Mouse (Mus musculus) neural tube, embryonic 14.5 days (tissue): ENCODE results near the gene Ten1. TPM values are rescaled to one million over a fixed set of nuclear protein-coding genes. Genes with fewer than 3 reads are reported as not detected.
A peak's percentile ranks its signal among the peaks of the same experiment; 100 is the strongest.

ENCODE experiments used
- ATAC-seq: fragments of 200-750 bp; cut with Nextera tagmentation; 2 replicates; pipeline ENCODE4 v1.8.0; 2017; ENCODE audit warnings: low read depth, mild to moderate bottlenecking, moderate TSS enrichment, moderate library complexity
- H3K27ac ChIP-seq: fragments of 300-500 bp; sonication (generic); 2 replicates; pipeline ENCODE4 v1.5.1; 2014; ENCODE audit warnings: low read depth, mild to moderate bottlenecking, control low read depth, low read length, moderate library complexity, mixed read lengths
- H3K27me3 ChIP-seq: fragments of 300-500 bp; sonication (generic); 2 replicates; pipeline ENCODE4 v1.6.1; 2014; ENCODE audit warnings: low read length; ENCODE audit not compliant: control insufficient read depth, insufficient read depth
- H3K36me3 ChIP-seq: fragments of 300-500 bp; sonication (generic); 2 replicates; pipeline ENCODE4 v1.6.1; 2014; ENCODE audit warnings: low read length, mixed read lengths; ENCODE audit not compliant: control insufficient read depth, insufficient read depth
- H3K4me1 ChIP-seq: fragments of 300-500 bp; sonication (generic); 2 replicates; pipeline ENCODE4 v1.6.1; 2014; ENCODE audit warnings: low read length; ENCODE audit not compliant: control insufficient read depth, insufficient read depth
- H3K4me2 ChIP-seq: fragments of 300-500 bp; sonication (generic); 2 replicates; pipeline ENCODE4 v1.6.1; 2014; ENCODE audit warnings: mild to moderate bottlenecking, low read depth, low read length, control low read depth
- H3K4me3 ChIP-seq: fragments of 300-500 bp; sonication (generic); 2 replicates; pipeline ENCODE4 v1.5.1; 2014; ENCODE audit warnings: low read depth, low read length, control low read depth, mixed read lengths
- H3K9ac ChIP-seq: fragments of 300-500 bp; sonication (generic); replicated peaks from 2 replicates; pipeline ENCODE4 v1.6.1; 2014; ENCODE audit warnings: low read depth, mild to moderate bottlenecking, control low read depth, low read length, mixed read lengths
- H3K9me3 ChIP-seq: fragments of 300-500 bp; sonication (generic); 2 replicates; pipeline ENCODE4 v1.6.1; 2016; ENCODE audit warnings: low read length; ENCODE audit not compliant: control insufficient read depth
- WGBS: fragments of 180-500 bp; shearing (Covaris S2); extraction: QIAGEN DNeasy Blood & Tissue Kit; methylation state at CpG from one replicate; pipeline ENCODE4 v1.1.7; 2014; 5-methylcytosine and 5-hydroxymethylcytosine counted together
- polyA plus RNA-seq: library from polyadenylated mRNA; unstranded; fragments of >200 nt; fragmentation: Nextera tagmentation; extraction: Ambion mirVana; gene quantifications from 2 replicates; pipeline ENCODE4 v1.2.1, GENCODE M21; 2014

Ten1 gene
- polyA plus RNA-seq: 82.0 and 96.1 TPM in 2 replicates

GRCm38 (mm10) chr11:116198639-116199531 is at the start of gene Ten1, which contains the start of gene Acox1:
Gene Ten1 (plus strand): TSS chr11:116198855.
Gene Acox1 (minus strand): TSS chr11:116199045.
- peak within 1 kb of the TSS; percentile 97 for H3K27ac ChIP-seq
- no peaks in the 10 kb centered on the region for H3K27me3 ChIP-seq
- ATAC-seq: peak; percentile 98
- WGBS: under 1% methylated on average over 62 of the region's 62 CpGs
- H3K36me3 ChIP-seq: no peaks in the 10 kb centered on the region
- H3K4me3 ChIP-seq: peak within 1 kb of the TSS; percentile 79
- peak within 1 kb of the TSS; percentile 63 for H3K4me2 ChIP-seq
- no peaks in the 10 kb centered on the region for H3K9me3 ChIP-seq
- peaks cover 14% of the 10 kb centered on the region for H3K4me1 ChIP-seq
- H3K9ac ChIP-seq: peak within 1 kb of the TSS; percentile 85

GRCm38 (mm10) chr11:116149341-116149740 is 49.3 kb upstream of the Ten1 start:
- Histone ChIP-seq H3K4me2 (no peak overlapping the region), H3K9me3 (no peaks in the 10 kb centered on the region), H3K4me1 (no peaks in the 10 kb centered on the region), H3K27ac (no peak overlapping the region), H3K36me3 (peaks cover 77% of the 10 kb centered on the region), H3K4me3 (no peak overlapping the region), H3K27me3 (no peaks in the 10 kb centered on the region), H3K9ac (no peak overlapping the region)
- WGBS: 93% methylated on average over 6 of the region's 6 CpGs
- no peak for ATAC-seq

- no peak overlapping the region for H3K9ac ChIP-seq
- no peak overlapping the region for H3K27ac ChIP-seq
- no peak overlapping the region for H3K4me2 ChIP-seq
- H3K27me3 ChIP-seq: no peaks in the 10 kb centered on the region
- 86% methylated on average over 2 of the region's 2 CpGs for WGBS
- H3K9me3 ChIP-seq: no peaks in the 10 kb centered on the region
- H3K4me1 ChIP-seq: no peaks in the 10 kb centered on the region
- H3K4me3 ChIP-seq: no peak overlapping the region
- ATAC-seq: no peak
- peaks cover 79% of the 10 kb centered on the region for H3K36me3 ChIP-seq
Measured at GRCm38 (mm10) chr11:116150960-116151359, 47.7 kb upstream of the Ten1 start.

- Histone ChIP-seq H3K4me1 (peaks cover 13% of the 10 kb centered on the region), H3K36me3 (peaks cover 31% of the 10 kb centered on the region)
- no peak for ATAC-seq
Measured at GRCm38 (mm10) chr11:116161312-116161711, 37.3 kb upstream of the Ten1 start.

GRCm38 (mm10) chr11:116162146-116162545 is 36.5 kb upstream of the Ten1 start:
- Histone ChIP-seq H3K9me3 (no peaks in the 10 kb centered on the region), H3K36me3 (peaks cover 25% of the 10 kb centered on the region), H3K27ac (no peak overlapping the region), H3K4me3 (no peak overlapping the region), H3K9ac (no peak overlapping the region), H3K4me2 (no peak overlapping the region), H3K27me3 (no peaks in the 10 kb centered on the region), H3K4me1 (peaks cover 21% of the 10 kb centered on the region)
- WGBS: 63% methylated on average over 10 of the region's 10 CpGs
- ATAC-seq: no peak

More at GRCm38 (mm10) chr11:116161312-116161711, 37.3 kb upstream of the Ten1 start:
- no peak overlapping the region for H3K4me2 ChIP-seq
- no peak overlapping the region for H3K4me3 ChIP-seq
- no peaks in the 10 kb centered on the region for H3K27me3 ChIP-seq
- H3K9ac ChIP-seq: no peak overlapping the region
- H3K9me3 ChIP-seq: no peaks in the 10 kb centered on the region
- whole genome bisulfite sequencing: 72% methylated on average over 12 of the region's 12 CpGs
- H3K27ac ChIP-seq: no peak overlapping the region

- H3K36me3 ChIP-seq: peaks cover 22% of the 10 kb centered on the region
- H3K9me3 ChIP-seq: no peaks in the 10 kb centered on the region
- H3K27ac ChIP-seq: no peak overlapping the region
- H3K9ac ChIP-seq: no peak overlapping the region
- H3K4me1 ChIP-seq: peaks cover 23% of the 10 kb centered on the region
- H3K4me3 ChIP-seq: no peak overlapping the region
- no peak overlapping the region for H3K4me2 ChIP-seq
- WGBS: 17% methylated on average over 9 of the region's 9 CpGs
- H3K27me3 ChIP-seq: no peaks in the 10 kb centered on the region
- no peak for ATAC-seq
Measured at GRCm38 (mm10) chr11:116163002-116163401, 35.7 kb upstream of the Ten1 start.

- peaks cover 13% of the 10 kb centered on the region; the same call in 1 of the 2 replicates for H3K36me3 ChIP-seq
- 7% methylated on average over 6 of the region's 6 CpGs for WGBS
- H3K4me3 ChIP-seq: peak overlapping the region; percentile 67
- H3K9me3 ChIP-seq: no peaks in the 10 kb centered on the region
- H3K9ac ChIP-seq: peak overlapping the region; percentile 91
- peak overlapping the region; percentile 88 for H3K27ac ChIP-seq
- ATAC-seq: no peak
- H3K4me2 ChIP-seq: peak overlapping the region; percentile 87
- H3K27me3 ChIP-seq: no peaks in the 10 kb centered on the region
- H3K4me1 ChIP-seq: peaks cover 23% of the 10 kb centered on the region
Measured at GRCm38 (mm10) chr11:116167232-116167631, 31.4 kb upstream of the Ten1 start.

- peak within 1 kb of the TSS; percentile 67 for H3K4me3 ChIP-seq
Measured at GRCm38 (mm10) chr11:116167884-116168439, 30.7 kb upstream of the Ten1 start, which contains the start of gene Fbf1. Gene Fbf1 (minus strand): TSS chr11:116168166.

GRCm38 (mm10) chr11:116169214-116169613 is 29.4 kb upstream of the Ten1 start:
- 88% methylated on average over 3 of the region's 3 CpGs for WGBS
- no peak overlapping the region for H3K27ac ChIP-seq
- no peak overlapping the region for H3K9ac ChIP-seq
- H3K9me3 ChIP-seq: no peaks in the 10 kb centered on the region
- peaks cover 14% of the 10 kb centered on the region for H3K4me1 ChIP-seq
- no peak overlapping the region for H3K4me2 ChIP-seq
- no peaks in the 10 kb centered on the region for H3K27me3 ChIP-seq
- peaks cover 32% of the 10 kb centered on the region for H3K36me3 ChIP-seq
- no peak for ATAC-seq
- no peak overlapping the region for H3K4me3 ChIP-seq

More at GRCm38 (mm10) chr11:116167884-116168439, 30.7 kb upstream of the Ten1 start, which contains the start of gene Fbf1:
- no peaks in the 10 kb centered on the region for H3K27me3 ChIP-seq
- peak within 1 kb of the TSS; percentile 91 for H3K9ac ChIP-seq
- H3K4me1 ChIP-seq: peaks cover 20% of the 10 kb centered on the region
- H3K27ac ChIP-seq: peak within 1 kb of the TSS; percentile 88
- H3K4me2 ChIP-seq: peak within 1 kb of the TSS; percentile 87
- WGBS: under 1% methylated on average over 39 of the region's 40 CpGs
- peak; percentile 98 for ATAC-seq
- H3K36me3 ChIP-seq: peaks cover 21% of the 10 kb centered on the region
- no peaks in the 10 kb centered on the region for H3K9me3 ChIP-seq
